Mouse (Mus musculus) limb, embryonic 10.5 days (tissue): ENCODE measurements around the gene Commd6. TPM values are rescaled to one million over a fixed set of nuclear protein-coding genes. Genes with fewer than 3 reads are reported as not detected.
"Not testable (repeated sequence)": the region's sequence is repeated elsewhere in the genome, so short reads cannot be mapped to it uniquely, and the experiment has no call there.

Source experiments
- DNase-seq: peaks from one replicate; pipeline ENCODE4 v3.0.0-alpha.2; 2017; ENCODE audit warnings: low spot score
- H3K27ac ChIP-seq: fragments of 300-500 bp; sonication (generic); 2 replicates; pipeline ENCODE4 v1.5.1; 2016; ENCODE audit warnings: mild to moderate bottlenecking
- H3K27me3 ChIP-seq: fragments of 300-500 bp; sonication (generic); 2 replicates; pipeline ENCODE4 v1.6.1; 2016; ENCODE audit warnings: low read depth, mild to moderate bottlenecking; ENCODE audit not compliant: poor library complexity, severe bottlenecking
- H3K36me3 ChIP-seq: fragments of 300-500 bp; sonication (generic); 2 replicates; pipeline ENCODE4 v1.6.1; 2016; ENCODE audit warnings: mild to moderate bottlenecking, moderate library complexity
- H3K4me1 ChIP-seq: fragments of 300-500 bp; sonication (generic); 2 replicates; pipeline ENCODE4 v1.6.1; 2016
- H3K4me3 ChIP-seq: fragments of 300-500 bp; sonication (generic); 2 replicates; pipeline ENCODE4 v1.5.1; 2016; ENCODE audit warnings: mild to moderate bottlenecking, moderate library complexity
- H3K9me3 ChIP-seq: fragments of 300-500 bp; sonication (generic); replicated peaks from 2 replicates; pipeline ENCODE4 v1.6.1; 2016; ENCODE audit warnings: mild to moderate bottlenecking
- WGBS: fragments of 180-500 bp; shearing (Covaris S2); methylation state at CpG from one replicate; pipeline ENCODE4 v1.1.7; 2016; 5-methylcytosine and 5-hydroxymethylcytosine counted together
- polyA plus RNA-seq: library from polyadenylated mRNA; unstranded; fragments of >200 nt; fragmentation: Nextera tagmentation; extraction: Ambion mirVana; gene quantifications from 2 replicates; pipeline ENCODE4 v1.2.1, GENCODE M21; 2016

The Commd6 gene
- polyA plus RNA-seq, 1 experiment from 2014 or later, result 92.1 TPM

DNA sequence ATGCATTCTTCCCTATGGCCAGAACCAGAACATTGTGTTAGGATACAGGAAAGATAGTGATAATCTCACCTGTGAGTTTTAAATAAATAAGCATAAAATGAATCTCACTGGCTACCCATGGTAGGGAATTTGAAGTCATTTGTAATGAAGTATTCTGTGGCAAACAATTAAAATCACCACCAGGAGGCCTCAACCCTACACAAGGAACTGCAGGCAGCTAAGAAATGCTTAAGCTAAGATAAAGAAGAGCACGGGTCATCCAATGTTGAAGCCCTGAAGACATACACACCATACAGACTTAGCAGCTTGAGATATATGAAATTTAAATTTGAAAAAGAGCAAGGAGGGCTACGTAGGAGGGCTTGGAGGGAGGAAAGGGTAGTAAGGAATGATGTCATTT lies 34.6 kb downstream of the Commd6 start:
- no peak overlapping the region for H3K4me3 ChIP-seq
- H3K27ac ChIP-seq, result no peak overlapping the region
- no peaks in the 10 kb centered on the region for H3K36me3 ChIP-seq
- no peaks in the 10 kb centered on the region for H3K9me3 ChIP-seq
- H3K4me1 ChIP-seq, result peaks cover 18% of the 10 kb centered on the region
- WGBS, result 73% methylated on average over 2 of the region's 2 CpGs
- no peak for DNase-seq
- 0 out of 2 replicates have a peak, but pooled peaks cover 14% of the 10 kb centered on the region for H3K27me3 ChIP-seq

DNA sequence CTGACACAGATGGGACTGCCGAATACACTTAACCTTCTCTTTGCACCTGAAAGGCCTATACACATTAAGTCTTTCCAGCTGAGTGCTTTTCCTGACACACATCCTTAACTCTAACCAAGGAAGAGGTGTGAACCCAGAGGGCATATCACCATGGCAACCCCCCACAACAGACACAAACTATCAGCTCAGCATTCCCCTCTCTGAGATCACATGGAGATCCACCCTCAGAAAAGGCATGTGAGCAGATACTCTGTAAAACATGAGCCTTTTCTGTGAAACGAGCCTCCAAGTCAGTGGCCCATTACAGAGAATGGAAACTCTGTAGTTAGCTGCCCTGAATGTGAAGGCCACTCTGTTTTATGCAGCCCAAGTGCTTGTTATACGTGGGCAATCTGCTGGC lies 37.6 kb downstream of the Commd6 start:
- Histone ChIP-seq H3K9me3 (no peaks in the 10 kb centered on the region), H3K27me3 (0 out of 2 replicates have a peak, but pooled peaks cover 8% of the 10 kb centered on the region), H3K27ac (no peak overlapping the region), H3K4me3 (no peak overlapping the region), H3K4me1 (peaks cover 7% of the 10 kb centered on the region), H3K36me3 (no peaks in the 10 kb centered on the region)
- DNase-seq, result no peak
- 68% methylated on average over 3 of the region's 3 CpGs for WGBS

DNA sequence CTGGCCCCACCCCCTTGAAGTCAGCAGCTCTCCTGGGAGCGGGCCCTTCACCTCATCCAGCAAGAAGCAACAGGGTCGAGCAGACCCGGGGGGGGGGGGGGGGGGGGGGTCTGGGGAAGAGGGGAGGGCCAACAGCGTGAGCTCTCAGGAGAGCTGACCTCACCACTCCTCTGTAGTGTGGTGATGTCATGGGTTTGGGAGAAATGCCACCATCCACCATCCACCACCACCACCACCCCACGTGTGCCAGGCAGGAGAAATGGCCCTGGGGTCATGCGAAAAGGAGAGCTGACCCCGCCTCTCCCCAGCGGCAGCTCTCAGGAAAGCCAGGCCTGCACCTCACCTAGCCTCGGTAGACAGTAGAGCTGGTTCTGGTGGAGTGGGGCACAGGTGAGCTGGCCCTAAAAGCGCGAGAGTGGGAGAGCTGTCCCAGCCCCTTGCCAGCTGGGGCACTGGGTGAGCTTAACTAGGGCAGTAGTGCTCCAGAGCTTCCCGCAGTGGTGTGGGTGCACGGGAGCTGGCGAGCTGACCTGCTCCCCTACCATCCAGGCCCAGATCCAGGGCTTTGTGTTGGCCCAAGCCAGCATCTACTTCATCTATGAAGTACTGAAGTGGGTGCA lies 43.3 kb downstream of the Commd6 start:
- no peak for DNase-seq
- H3K36me3 ChIP-seq, result no peaks in the 10 kb centered on the region
- 81% methylated on average over 13 of the region's 14 CpGs for WGBS
- no peak overlapping the region for H3K4me3 ChIP-seq
- no peak overlapping the region for H3K27ac ChIP-seq
- no peaks in the 10 kb centered on the region for H3K4me1 ChIP-seq
- no peaks in the 10 kb centered on the region for H3K9me3 ChIP-seq
- no peaks in the 10 kb centered on the region for H3K27me3 ChIP-seq

DNA sequence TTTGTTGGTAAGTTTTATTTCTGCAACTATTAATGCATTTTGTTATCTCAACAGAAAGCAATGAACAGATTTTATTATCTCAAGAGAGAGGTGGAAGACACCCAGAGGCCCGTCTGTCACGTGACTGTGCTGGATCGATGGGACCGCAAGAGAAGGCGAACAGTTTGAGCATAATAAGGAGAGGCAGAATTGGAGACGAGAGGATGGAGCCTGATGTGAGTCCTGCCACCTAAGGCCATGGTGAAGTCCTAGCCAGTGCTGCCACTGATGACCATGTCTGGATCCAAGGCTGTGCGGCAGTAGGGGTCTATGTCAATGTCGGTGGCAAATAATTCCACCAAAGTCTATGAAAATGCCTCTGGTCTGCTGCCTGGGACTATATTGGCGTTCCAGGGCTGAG lies 43.8 kb downstream of the Commd6 start:
- Histone ChIP-seq H3K27me3 (no peaks in the 10 kb centered on the region), H3K4me1 (no peaks in the 10 kb centered on the region), H3K27ac (no peak overlapping the region), H3K9me3 (no peaks in the 10 kb centered on the region), H3K36me3 (no peaks in the 10 kb centered on the region), H3K4me3 (no peak overlapping the region)
- WGBS, result 98% methylated on average over 9 of the region's 9 CpGs
- DNase-seq, result no peak

GRCm38 (mm10) chr14:101595301-101596080 lies 45.0 kb downstream of the Commd6 start:
- H3K36me3 ChIP-seq, result no peaks in the 10 kb centered on the region
- no peak overlapping the region for H3K27ac ChIP-seq
- no peak overlapping the region for H3K4me3 ChIP-seq
- no peaks in the 10 kb centered on the region for H3K27me3 ChIP-seq
- no peaks in the 10 kb centered on the region for H3K4me1 ChIP-seq
- no peaks in the 10 kb centered on the region for H3K9me3 ChIP-seq
- no peak for DNase-seq
- 93% methylated on average over 13 of the region's 13 CpGs for WGBS

DNA sequence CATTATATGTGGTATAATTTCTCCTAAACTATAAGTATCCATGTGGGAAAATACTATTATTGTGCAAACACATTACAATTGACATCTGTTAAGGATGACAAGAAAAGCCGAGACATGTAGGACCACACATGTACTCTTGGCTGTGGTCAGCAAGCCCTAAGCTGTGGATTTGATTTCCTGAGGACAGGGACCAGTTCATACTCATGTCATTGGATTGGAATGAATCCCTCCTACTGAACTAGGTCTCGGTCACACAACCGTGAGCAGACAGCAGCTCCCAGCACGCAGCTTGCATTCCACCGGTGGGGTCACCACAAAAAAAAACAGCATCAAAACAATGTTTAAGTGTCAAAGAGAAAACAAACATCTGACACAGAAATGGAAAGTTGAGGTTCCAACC lies 46.5 kb downstream of the Commd6 start:
- Histone ChIP-seq H3K4me3 (no peak overlapping the region), H3K36me3 (no peaks in the 10 kb centered on the region), H3K4me1 (no peaks in the 10 kb centered on the region), H3K9me3 (no peaks in the 10 kb centered on the region), H3K27me3 (no peaks in the 10 kb centered on the region), H3K27ac (no peak overlapping the region)
- WGBS, result 89% methylated on average over 5 of the region's 5 CpGs
- DNase-seq, result no peak

DNA sequence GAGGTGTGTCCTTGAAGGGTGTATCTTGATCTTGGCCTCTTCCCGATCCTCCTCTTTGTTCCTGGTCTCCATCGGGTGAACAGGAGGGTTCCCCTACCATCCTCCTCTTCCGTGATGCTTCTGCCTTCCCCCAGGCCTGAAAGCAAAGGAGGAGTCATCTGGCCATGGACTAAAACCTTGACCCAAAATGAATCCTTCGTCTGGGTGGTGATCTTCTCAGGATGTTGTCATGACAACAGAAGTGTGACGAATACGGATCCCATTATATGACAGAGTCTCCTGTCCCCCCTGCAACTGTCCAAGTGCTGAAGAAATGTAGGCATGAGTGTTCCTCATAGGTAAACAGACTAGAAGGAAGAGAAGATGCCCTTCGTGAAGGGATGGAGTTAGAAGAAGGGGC lies 47.1 kb downstream of the Commd6 start:
- Histone ChIP-seq H3K4me3 (no peak overlapping the region), H3K36me3 (no peaks in the 10 kb centered on the region), H3K4me1 (peaks cover under 1% of the 10 kb centered on the region; the same call in 1 of the 2 replicates), H3K27ac (no peak overlapping the region), H3K27me3 (no peaks in the 10 kb centered on the region), H3K9me3 (no peaks in the 10 kb centered on the region)
- DNase-seq, result no peak
- 88% methylated on average over 7 of the region's 7 CpGs for WGBS

GRCm38 (mm10) chr14:101591101-101591500 lies 49.4 kb downstream of the Commd6 start:
- H3K27me3 ChIP-seq, result no peaks in the 10 kb centered on the region
- no peaks in the 10 kb centered on the region for H3K9me3 ChIP-seq
- no peak for DNase-seq
- H3K36me3 ChIP-seq, result no peaks in the 10 kb centered on the region
- H3K27ac ChIP-seq, result no peak overlapping the region
- peaks cover 21% of the 10 kb centered on the region for H3K4me1 ChIP-seq
- WGBS, result 85% methylated on average over 5 of the region's 5 CpGs
- H3K4me3 ChIP-seq, result no peak overlapping the region

- not testable (repeated sequence) for H3K4me3 ChIP-seq, H3K27ac ChIP-seq, H3K36me3 ChIP-seq, H3K9me3 ChIP-seq, DNase-seq, H3K27me3 ChIP-seq
- H3K4me1 ChIP-seq, result peaks cover 24% of the 10 kb centered on the region
- WGBS, result 100% methylated on average over 2 of the region's 4 CpGs
Measured at GRCm38 (mm10) chr14:101588209-101588991, 52.1 kb downstream of the Commd6 start.

DNA sequence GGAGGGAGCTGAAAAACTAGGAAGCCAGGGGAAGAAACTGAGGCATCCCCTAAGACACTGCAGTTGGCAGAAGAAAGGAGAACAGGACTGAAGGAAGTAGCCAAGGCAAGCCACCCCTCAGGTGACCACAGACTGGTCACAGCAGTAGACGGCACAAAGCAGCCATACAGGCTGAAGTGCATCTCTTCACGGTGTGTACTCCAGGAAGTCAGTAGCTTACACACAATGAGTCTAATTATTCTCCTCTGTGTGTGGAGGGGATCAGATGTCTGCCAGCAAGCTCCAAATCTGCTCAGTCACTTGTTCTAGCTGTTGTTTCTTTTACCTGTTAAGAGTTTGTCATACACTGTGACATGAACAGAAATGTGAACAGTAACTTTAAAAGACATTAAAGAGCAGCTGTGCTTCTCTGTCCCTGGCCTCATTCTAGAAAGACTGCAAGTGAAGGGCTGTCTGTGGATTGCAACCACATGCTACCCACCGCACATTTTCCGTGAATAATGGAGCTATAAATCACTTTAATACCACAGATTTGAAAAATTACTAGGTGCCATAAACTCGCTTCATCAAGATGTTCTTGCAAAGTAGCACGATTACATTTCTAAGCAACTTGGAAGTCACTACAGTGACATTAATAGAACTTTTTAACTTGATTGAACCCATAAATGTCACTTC lies 53.0 kb downstream of the Commd6 start:
- H3K9me3 ChIP-seq, H3K36me3 ChIP-seq, H3K27me3 ChIP-seq, H3K4me3 ChIP-seq: not testable (repeated sequence)
- Histone ChIP-seq H3K27ac (0 out of 2 replicates have a peak overlapping the region, but pooled peaks have one; percentile 40), H3K4me1 (peaks cover 24% of the 10 kb centered on the region)
- peak; percentile 42 for DNase-seq
- WGBS, result 33% methylated on average over 4 of the region's 6 CpGs

- Histone ChIP-seq H3K4me3 (no peak overlapping the region), H3K36me3 (no peaks in the 10 kb centered on the region), H3K27me3 (no peaks in the 10 kb centered on the region), H3K4me1 (peaks cover 24% of the 10 kb centered on the region), H3K9me3 (no peaks in the 10 kb centered on the region), H3K27ac (peak overlapping the region; percentile 30; the same call in 1 of the 2 replicates)
- 71% methylated on average over 7 of the region's 7 CpGs for WGBS
- no peak for DNase-seq
Measured at GRCm38 (mm10) chr14:101586096-101586495, 54.4 kb downstream of the Commd6 start.
